In genomic region chrX:48234417-48234816, GRCm38 (mm10) we compare ENCODE assay signal across 8 mouse cellular contexts. TPM values are rescaled to one million over a fixed set of nuclear protein-coding genes. Genes with fewer than 3 reads are reported as not detected.
DNase-seq lines count a peak whose midpoint lies in the region; ATAC-seq and TF ChIP-seq lines count a peak whose summit lies in the region.

No protein-coding gene starts in this region.

- DNase-seq in heart, adult 18-20 months = peak; percentile 10 to 39
- DNase-seq in c-Kit-positive CD71-positive TER-119-positive erythroid progenitor cells, embryonic 14.5 days (ENCODE audit: low spot score) = peak; percentile 27
- DNase-seq in lung, embryonic 14.5 days = peak; percentile 13
- no peak for DNase-seq in gastrocnemius, postnatal 25 days
- no peak for DNase-seq in frontal cortex, adult 2 months (ENCODE audit: extremely low spot score in 1 of 2, low spot score in 1 of 2)
- DNase-seq in left cerebral cortex, postnatal 14 days (ENCODE audit: low spot score in 2 of 2) = no peak

- H3K4me3 ChIP-seq in heart, embryonic 12.5 days = no peak overlapping the region
- no peak overlapping the region for H3K4me3 ChIP-seq in lung, embryonic 14.5 days (ENCODE audit: low read depth, low read length)
- H3K4me3 ChIP-seq in stomach, embryonic 16.5 days (replicated peaks; ENCODE audit: low read length) = no peak overlapping the region

- H3K9ac ChIP-seq in heart, embryonic 12.5 days = no peak overlapping the region
- no peak overlapping the region for H3K9ac ChIP-seq in lung, embryonic 14.5 days
- H3K9ac ChIP-seq in stomach, embryonic 16.5 days (ENCODE audit: low read length) = no peak overlapping the region

- TF ChIP-seq CTCF in lung, embryonic 14.5 days (IDR thresholded peaks at IDR 0.05; ENCODE audit: low read depth) = no peak

- H3K9me3 ChIP-seq in heart, embryonic 12.5 days (replicated peaks) = no peaks in the 10 kb centered on the region
- no peaks in the 10 kb centered on the region for H3K9me3 ChIP-seq in lung, embryonic 14.5 days (ENCODE audit: low read depth, low read length)
- H3K9me3 ChIP-seq in stomach, embryonic 16.5 days (replicated peaks; ENCODE audit: control insufficient read depth, low read length) = no peaks in the 10 kb centered on the region

- no peaks in the 10 kb centered on the region for H3K4me1 ChIP-seq in heart, embryonic 12.5 days (replicated peaks)
- H3K4me1 ChIP-seq in lung, embryonic 14.5 days (ENCODE audit: insufficient read depth) = no peaks in the 10 kb centered on the region
- H3K4me1 ChIP-seq in stomach, embryonic 16.5 days (ENCODE audit: control insufficient read depth, insufficient read depth, low read length) = no peaks in the 10 kb centered on the region

- no peaks in the 10 kb centered on the region for H3K27me3 ChIP-seq in heart, embryonic 12.5 days (replicated peaks)
- H3K27me3 ChIP-seq in lung, embryonic 14.5 days (ENCODE audit: insufficient read depth, low read length) = no peaks in the 10 kb centered on the region
- no peaks in the 10 kb centered on the region for H3K27me3 ChIP-seq in stomach, embryonic 16.5 days (ENCODE audit: control insufficient read depth, insufficient read depth, low read length)

- intact Hi-C loops in left cerebral cortex, postnatal 14 days (cut with DNase I) = no loop called here

- WGBS in heart, embryonic 12.5 days = 50% methylated on average over 7 of the region's 7 CpGs
- 40% methylated on average over 7 of the region's 7 CpGs for WGBS in lung, embryonic 14.5 days
- 35% methylated on average over 7 of the region's 7 CpGs for WGBS in stomach, embryonic 16.5 days

- H3K36me3 ChIP-seq in heart, embryonic 12.5 days = no peaks in the 10 kb centered on the region
- no peaks in the 10 kb centered on the region for H3K36me3 ChIP-seq in lung, embryonic 14.5 days (ENCODE audit: insufficient read depth)
- no peaks in the 10 kb centered on the region for H3K36me3 ChIP-seq in stomach, embryonic 16.5 days (ENCODE audit: control insufficient read depth, insufficient read depth, low read length)

- no peak overlapping the region for H3K27ac ChIP-seq in heart, embryonic 12.5 days (ENCODE audit: poor library complexity, severe bottlenecking)
- H3K27ac ChIP-seq in lung, embryonic 14.5 days (ENCODE audit: low read depth) = no peak overlapping the region
- no peak overlapping the region for H3K27ac ChIP-seq in stomach, embryonic 16.5 days (ENCODE audit: low read length)

- ATAC-seq in heart, embryonic 12.5 days (ENCODE audit: insufficient number of reproducible peaks, low FRiP score) = no peak
- no peak for ATAC-seq in lung, embryonic 14.5 days (ENCODE audit: insufficient read depth)
- no peak for ATAC-seq in stomach, embryonic 16.5 days (ENCODE audit: insufficient read depth, low FRiP score)

- H3K4me2 ChIP-seq in heart, embryonic 12.5 days = no peak overlapping the region
- H3K4me2 ChIP-seq in lung, embryonic 14.5 days = no peak overlapping the region
- peak overlapping the region; percentile 13; the same call in 1 of the 2 replicates for H3K4me2 ChIP-seq in stomach, embryonic 16.5 days (ENCODE audit: low read depth, low read length)

RNA-seq across cellular contexts. Expression of gene Utp14a, which starts 22.2 kb away (rescaled TPM):
- 10 to 100 TPM; 14.1 to 17.1 TPM for total RNA-seq in heart, adult 18-20 months (2021)
- polyA plus RNA-seq in heart, embryonic 12.5 days (2016; fragmentation: Nextera tagmentation; extraction: Ambion mirVana) = 9.1 and 11.3 TPM in 2 replicates
- 21.5 and 23.7 TPM in 2 replicates for polyA plus RNA-seq in lung, embryonic 14.5 days (2014; fragmentation: Nextera tagmentation; extraction: Ambion mirVana)
- polyA plus RNA-seq in stomach, embryonic 16.5 days (2015; fragmentation: Nextera tagmentation; extraction: Ambion mirVana) = 15.2 and 17.0 TPM in 2 replicates
- 10 to 100 TPM; 11.5 to 12.7 TPM for total RNA-seq in gastrocnemius, postnatal 25 days (2021)
- polyA plus RNA-seq in frontal cortex, adult 2 months (2012; rRNA removed) = 13.9 and 15.2 TPM in 2 replicates
- total RNA-seq in left cerebral cortex, postnatal 14 days (2021) = 10 to 100 TPM; 14.9 to 15.9 TPM

RNA-seq across cellular contexts. Expression of gene Zdhhc9, which starts 25.7 kb away (rescaled TPM):
- 10 to 100 TPM; 28.1 to 37.1 TPM for total RNA-seq in heart, adult 18-20 months (2021)
- polyA plus RNA-seq in heart, embryonic 12.5 days (2016; fragmentation: Nextera tagmentation; extraction: Ambion mirVana) = 2.6 and 3.9 TPM in 2 replicates
- polyA plus RNA-seq in lung, embryonic 14.5 days (2014; fragmentation: Nextera tagmentation; extraction: Ambion mirVana) = 5.1 and 5.7 TPM in 2 replicates
- polyA plus RNA-seq in stomach, embryonic 16.5 days (2015; fragmentation: Nextera tagmentation; extraction: Ambion mirVana) = 4.6 and 6.1 TPM in 2 replicates
- total RNA-seq in gastrocnemius, postnatal 25 days (2021) = 1 to 10 TPM; 6.7 to 7.3 TPM
- polyA plus RNA-seq in frontal cortex, adult 2 months (2012; rRNA removed) = 34.9 and 37.7 TPM in 2 replicates
- 10 to 100 TPM; 63.5 to 66.9 TPM for total RNA-seq in left cerebral cortex, postnatal 14 days (2021)

Comparison
In these comparisons a context has a peak if more than half of its experiments do, and no peak if none do; other contexts are left out.
1. DNase-seq: peak in heart, adult 18-20 months (2 of 2), c-Kit-positive CD71-positive TER-119-positive erythroid progenitor cells, embryonic 14.5 days (single experiment) and lung, embryonic 14.5 days (single experiment); none in gastrocnemius, postnatal 25 days (single experiment), frontal cortex, adult 2 months (0 of 2) and left cerebral cortex, postnatal 14 days (0 of 2).